Mouse (Mus musculus): ENCODE measurements at regions not wholly inside any gene's neighbourhood (a gene's known extent, or its start where the extent isn't known, plus 50 kb on each side); places are given as distances from the start of the nearest gene placed in this dataset.
A peak's percentile ranks its signal among the peaks of the same experiment; 100 is the strongest.

DNA sequence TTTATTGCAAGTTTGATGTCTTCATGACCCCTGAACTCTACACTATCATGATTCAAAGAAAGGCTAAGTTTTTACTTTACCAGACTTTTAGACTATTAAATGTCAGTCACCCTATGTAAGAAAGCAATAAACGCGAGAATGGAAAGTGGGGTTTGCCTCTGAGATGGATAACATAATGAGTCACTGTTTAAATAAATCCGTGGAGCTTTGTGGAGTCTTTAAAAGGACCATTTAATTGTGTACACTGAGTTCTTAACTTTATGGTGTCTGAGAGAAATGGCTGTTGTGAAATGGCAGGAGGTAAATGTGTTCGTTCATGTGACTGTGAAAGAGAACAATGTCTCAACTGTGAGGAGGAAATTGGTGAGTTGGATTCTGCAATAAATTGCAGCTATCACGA, 122.2 kb upstream of the Myo3a start:
- H3K4me1 ChIP-seq (ENCODE audit: control insufficient read depth, insufficient read depth, low read length): no peaks in the 10 kb centered on the region
- H3K27ac ChIP-seq (ENCODE audit: low read length): no peak overlapping the region
- H3K4me3 ChIP-seq (ENCODE audit: low read depth, low read length): no peak overlapping the region
- H3K27me3 ChIP-seq (ENCODE audit: control insufficient read depth, insufficient read depth, low read depth, low read length): no peaks in the 10 kb centered on the region
- 48% methylated on average over 5 of the region's 5 CpGs for WGBS
- ATAC-seq: no peak
- no peaks in the 10 kb centered on the region for H3K9me3 ChIP-seq (replicated peaks; ENCODE audit: control insufficient read depth, low read length, poor library complexity, severe bottlenecking)
- no peak overlapping the region for H3K4me2 ChIP-seq (ENCODE audit: low read length)
- no peaks in the 10 kb centered on the region for H3K36me3 ChIP-seq (ENCODE audit: control insufficient read depth, insufficient read depth, low read length)
- no peak overlapping the region for H3K9ac ChIP-seq (ENCODE audit: low read depth, low read length)

DNA sequence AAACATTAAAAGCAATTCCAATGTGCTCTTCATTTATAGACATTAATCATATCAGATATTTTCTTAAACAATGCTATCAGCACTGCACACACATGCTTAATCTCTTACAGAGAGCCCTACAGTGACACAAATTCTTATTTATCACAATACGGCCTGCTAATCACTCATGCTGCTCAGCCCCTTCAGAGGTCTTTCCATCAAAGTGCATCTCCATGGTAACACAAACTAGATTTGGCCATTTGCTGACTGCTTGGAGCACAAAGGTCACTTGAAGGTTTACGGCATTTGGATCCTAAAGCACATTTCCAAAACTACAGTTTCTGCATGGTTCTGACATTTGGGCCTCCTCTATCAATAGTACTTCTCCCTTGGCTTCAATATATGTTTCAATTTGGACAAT, 77.6 kb upstream of the Myo3a start:
- H3K27me3 ChIP-seq (ENCODE audit: control insufficient read depth, insufficient read depth, low read depth, low read length): no peaks in the 10 kb centered on the region
- no peak overlapping the region for H3K4me3 ChIP-seq (ENCODE audit: low read depth, low read length)
- no peak overlapping the region for H3K9ac ChIP-seq (ENCODE audit: low read depth, low read length)
- no peaks in the 10 kb centered on the region for H3K36me3 ChIP-seq (ENCODE audit: control insufficient read depth, insufficient read depth, low read length)
- peaks cover 8% of the 10 kb centered on the region for H3K4me1 ChIP-seq (ENCODE audit: control insufficient read depth, insufficient read depth, low read length)
- WGBS: 5% methylated on average over 2 of the region's 2 CpGs
- no peaks in the 10 kb centered on the region for H3K9me3 ChIP-seq (replicated peaks; ENCODE audit: control insufficient read depth, low read length, poor library complexity, severe bottlenecking)
- ATAC-seq: peak; percentile 84
- H3K27ac ChIP-seq (ENCODE audit: low read length): peak overlapping the region; percentile 49
- no peak overlapping the region for H3K4me2 ChIP-seq (ENCODE audit: low read length)

DNA sequence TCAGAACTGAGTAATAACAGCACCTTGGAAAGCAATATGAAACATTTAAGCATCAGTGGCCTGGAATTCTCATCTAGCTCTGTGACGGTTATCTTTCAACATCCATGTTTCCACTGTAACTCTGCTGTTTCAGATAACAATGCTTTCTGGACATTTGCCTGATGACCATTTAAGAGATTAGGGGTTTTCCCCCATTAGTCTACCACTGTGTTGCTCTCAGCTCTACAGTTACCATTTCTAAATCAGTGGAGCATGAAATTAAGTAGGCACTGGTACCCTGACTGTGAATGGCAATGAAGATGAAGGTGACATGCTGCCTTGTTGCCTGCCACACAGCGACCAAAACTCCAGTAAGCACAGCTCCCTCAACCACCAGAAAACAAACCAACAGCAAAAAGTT, 70.7 kb upstream of the Myo3a start:
- WGBS: 25% methylated on average over 2 of the region's 2 CpGs
- Histone ChIP-seq H3K36me3 (ENCODE audit: control insufficient read depth, insufficient read depth, low read length) (no peaks in the 10 kb centered on the region), H3K4me2 (ENCODE audit: low read length) (no peak overlapping the region), H3K9me3 (replicated peaks; ENCODE audit: control insufficient read depth, low read length, poor library complexity, severe bottlenecking) (no peaks in the 10 kb centered on the region), H3K4me3 (ENCODE audit: low read depth, low read length) (no peak overlapping the region), H3K27ac (ENCODE audit: low read length) (no peak overlapping the region), H3K27me3 (ENCODE audit: control insufficient read depth, insufficient read depth, low read depth, low read length) (no peaks in the 10 kb centered on the region), H3K4me1 (ENCODE audit: control insufficient read depth, insufficient read depth, low read length) (0 out of 2 replicates have a peak, but pooled peaks cover 2% of the 10 kb centered on the region), H3K9ac (ENCODE audit: low read depth, low read length) (no peak overlapping the region)
- ATAC-seq: no peak

DNA sequence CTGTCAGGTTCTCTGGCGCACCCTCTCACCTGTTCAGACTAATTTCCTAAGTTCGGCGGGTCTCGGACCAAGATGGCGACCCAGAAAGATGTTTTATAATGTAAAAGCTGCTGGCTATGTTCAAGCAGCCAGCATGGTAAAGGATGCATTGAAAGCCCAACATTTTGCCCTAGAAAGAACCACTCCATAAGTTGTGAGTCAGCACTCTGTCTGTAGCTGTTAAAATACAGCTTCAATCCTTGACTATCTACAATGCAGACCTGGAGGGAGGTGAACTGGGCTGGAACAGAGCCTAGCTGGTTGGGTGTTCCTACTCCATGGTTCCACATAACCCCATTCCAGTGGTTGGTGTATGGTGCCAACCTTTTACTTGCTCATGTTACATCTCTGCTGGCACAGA, 61.9 kb upstream of the Myo3a start:
- Histone ChIP-seq H3K4me1 (ENCODE audit: control insufficient read depth, insufficient read depth, low read length) (no peaks in the 10 kb centered on the region), H3K4me3 (ENCODE audit: low read depth, low read length) (no peak overlapping the region), H3K27ac (ENCODE audit: low read length) (no peak overlapping the region), H3K9me3 (replicated peaks; ENCODE audit: control insufficient read depth, low read length, poor library complexity, severe bottlenecking) (no peaks in the 10 kb centered on the region), H3K9ac (ENCODE audit: low read depth, low read length) (no peak overlapping the region), H3K4me2 (ENCODE audit: low read length) (no peak overlapping the region), H3K27me3 (ENCODE audit: control insufficient read depth, insufficient read depth, low read depth, low read length) (no peaks in the 10 kb centered on the region), H3K36me3 (ENCODE audit: control insufficient read depth, insufficient read depth, low read length) (no peaks in the 10 kb centered on the region)
- ATAC-seq: no peak
- 94% methylated on average over 4 of the region's 5 CpGs for WGBS

GRCm38 (mm10) chr2:22165919-22166318, 61.4 kb upstream of the Myo3a start:
- Histone ChIP-seq H3K36me3 (ENCODE audit: control insufficient read depth, insufficient read depth, low read length) (no peaks in the 10 kb centered on the region), H3K9me3 (replicated peaks; ENCODE audit: control insufficient read depth, low read length, poor library complexity, severe bottlenecking) (no peaks in the 10 kb centered on the region), H3K9ac (ENCODE audit: low read depth, low read length) (no peak overlapping the region), H3K27ac (ENCODE audit: low read length) (no peak overlapping the region), H3K4me2 (ENCODE audit: low read length) (no peak overlapping the region), H3K4me3 (ENCODE audit: low read depth, low read length) (no peak overlapping the region), H3K4me1 (ENCODE audit: control insufficient read depth, insufficient read depth, low read length) (no peaks in the 10 kb centered on the region), H3K27me3 (ENCODE audit: control insufficient read depth, insufficient read depth, low read depth, low read length) (no peaks in the 10 kb centered on the region)
- no peak for ATAC-seq
